Mouse (Mus musculus) cerebellum, adult 2 months (tissue): ENCODE data around the gene Rassf3.

Experiments used
- CTCF ChIP-seq: fragments of 200-500 bp; IDR thresholded peaks from 2 replicates; pipeline ENCODE4 v1.5.1; 2011; ENCODE audit warnings: low read depth, mild to moderate bottlenecking, control low read depth, low read length, moderate library complexity, borderline replicate concordance; ENCODE audit not compliant: insufficient read depth
- POLR2A ChIP-seq: fragments of 200-500 bp; IDR thresholded peaks from 2 replicates; pipeline ENCODE4 v1.6.1; 2011; ENCODE audit warnings: low read length, control low read depth, borderline replicate concordance; ENCODE audit not compliant: insufficient read depth

DNA sequence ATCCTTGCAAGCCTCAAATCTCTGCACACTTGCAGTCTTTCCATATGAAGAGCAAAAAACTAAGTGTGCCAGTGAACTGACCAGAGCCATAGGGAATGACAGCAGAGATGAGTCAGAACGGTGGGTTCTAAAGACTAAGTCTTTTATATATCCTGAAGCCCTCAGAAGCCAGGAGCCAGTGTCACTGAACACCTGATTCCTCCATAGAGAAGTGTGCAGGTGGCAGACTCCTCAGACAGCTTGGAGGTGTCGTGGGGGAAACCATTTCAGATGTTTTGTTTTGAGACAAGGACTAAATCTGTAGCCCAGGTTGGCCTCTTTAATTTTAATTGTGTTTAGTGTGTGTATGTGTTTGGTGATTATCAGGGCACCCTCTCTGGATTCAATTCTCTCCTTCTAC lies 22.9 kb upstream of the Rassf3 start:
- TF ChIP-seq POLR2A (no peak), CTCF (no peak)
